Mouse (Mus musculus) liver (tissue): Measurements from ENCODE around the gene Apaf1.

Source experiments
- DNase-seq: peaks from one replicate; pipeline ENCODE4 v3.0.0-alpha.2; 2020; ENCODE audit warnings: mixed read lengths

Apaf1 gene

DNA sequence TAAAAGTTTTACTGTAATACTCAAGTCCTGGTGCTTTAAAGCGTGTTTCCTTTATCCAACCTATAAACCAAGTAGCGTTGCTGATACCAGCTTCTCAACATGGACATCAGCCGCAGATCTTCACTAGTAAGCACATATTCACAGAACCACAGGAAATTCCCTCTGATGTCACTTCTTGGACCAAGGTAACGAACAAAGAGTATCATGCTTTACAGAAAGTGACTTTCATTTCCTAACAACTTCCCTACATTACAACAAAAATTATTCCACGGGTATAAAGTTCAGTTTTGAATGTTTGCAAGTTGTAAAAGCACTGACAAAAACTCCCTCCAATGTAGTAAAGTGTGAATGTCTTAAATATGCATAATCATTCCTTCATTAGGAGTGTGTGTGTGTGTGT lies 2.0 kb downstream of the Apaf1 start:
- DNase-seq: no peak

DNA sequence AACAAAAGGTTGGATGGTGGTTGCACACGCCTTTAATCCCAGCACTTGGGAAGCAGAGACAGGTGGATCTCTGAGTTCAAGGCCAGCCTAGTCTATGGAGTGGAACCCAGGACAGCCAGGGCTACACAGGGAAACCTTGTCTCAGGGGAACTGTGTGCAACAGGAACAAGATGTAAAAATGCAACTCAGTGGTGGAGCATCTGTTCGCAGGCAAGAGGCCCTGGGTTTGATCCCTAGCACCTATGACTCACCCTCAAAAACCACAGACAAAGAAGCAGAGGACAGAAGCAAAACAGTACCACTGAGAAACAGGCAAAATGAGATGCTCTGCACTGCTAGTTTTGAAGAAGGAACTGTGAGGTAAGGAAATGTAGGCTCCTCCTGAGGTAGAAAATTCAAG lies 5.9 kb downstream of the Apaf1 start:
- DNase-seq: no peak

DNA sequence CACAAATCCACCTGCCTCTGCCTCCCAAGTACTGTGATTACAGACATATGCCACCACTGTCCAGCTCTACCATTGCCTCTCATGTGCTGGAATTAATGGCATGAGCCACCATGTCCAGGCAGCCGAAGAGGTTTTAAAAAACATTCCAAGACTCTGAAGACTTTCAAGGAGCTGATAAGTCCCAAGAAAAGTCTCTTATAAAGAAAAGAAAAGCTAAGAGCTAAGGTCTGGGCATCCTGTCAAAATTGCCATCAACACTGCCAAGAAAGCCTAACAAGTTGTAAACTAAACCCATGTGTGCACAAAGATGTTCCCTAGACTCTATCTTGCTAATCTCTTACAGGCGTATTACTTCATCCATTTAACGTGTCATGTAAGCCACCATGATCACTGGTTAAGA lies 9.2 kb downstream of the Apaf1 start:
- DNase-seq: no peak

DNA sequence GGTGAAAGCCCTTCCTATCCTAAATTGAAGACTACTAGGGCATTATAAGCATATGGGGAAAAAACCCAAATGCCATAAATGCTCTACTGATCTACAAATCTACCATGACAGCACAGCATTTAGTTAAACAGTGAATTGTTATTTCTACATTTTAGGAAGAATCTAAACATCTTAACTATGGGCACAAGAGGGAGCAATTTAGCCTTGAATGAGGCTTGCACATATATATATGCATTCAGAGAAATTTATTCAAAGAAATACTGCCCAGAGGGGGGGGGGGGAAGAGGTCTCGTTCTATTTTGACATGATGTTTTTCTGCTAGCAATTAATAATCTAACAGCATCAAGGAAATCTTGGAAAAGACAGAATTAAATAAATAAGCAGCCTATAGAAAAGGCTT lies 10.8 kb downstream of the Apaf1 start:
- DNase-seq: no peak

DNA sequence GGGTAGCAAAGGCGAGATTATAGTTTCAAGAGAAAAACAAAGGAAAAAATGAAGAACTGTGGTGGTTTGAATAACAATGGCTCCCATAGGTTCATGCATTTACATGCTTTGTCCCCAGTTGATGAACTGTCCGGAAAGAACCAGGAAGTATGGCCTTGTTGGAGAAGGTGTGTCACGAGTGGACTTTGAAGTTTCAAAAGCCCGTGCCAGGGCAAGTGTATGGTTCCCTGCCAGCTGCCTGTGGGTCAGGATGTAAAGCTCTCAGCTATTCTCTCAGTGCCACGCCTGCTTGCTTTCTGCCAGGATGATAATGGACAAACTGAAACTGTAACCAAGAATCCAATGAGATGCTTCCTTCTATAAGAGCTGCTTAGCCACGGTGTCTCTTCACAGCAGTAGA lies 20.2 kb downstream of the Apaf1 start:
- DNase-seq: no peak

DNA sequence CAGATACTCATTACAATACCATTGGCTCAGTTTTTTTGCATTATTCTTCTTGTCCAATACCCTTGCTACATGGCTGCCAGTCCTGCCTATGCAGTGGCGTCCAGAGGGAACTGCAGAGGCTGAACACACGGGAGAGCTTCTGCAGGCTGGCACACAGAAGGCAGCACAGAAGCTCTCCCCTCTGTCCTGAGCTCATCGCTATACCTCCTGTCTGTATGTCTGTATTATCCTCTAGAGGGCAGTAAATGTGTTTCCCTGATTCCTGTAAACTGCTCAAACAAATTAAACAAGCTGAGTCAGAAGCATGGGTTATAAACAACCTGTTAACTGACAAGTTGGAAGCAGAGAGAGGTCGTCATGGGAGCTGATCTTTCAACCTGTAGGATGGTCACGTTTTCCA lies 21.8 kb downstream of the Apaf1 start:
- DNase-seq: no peak

DNA sequence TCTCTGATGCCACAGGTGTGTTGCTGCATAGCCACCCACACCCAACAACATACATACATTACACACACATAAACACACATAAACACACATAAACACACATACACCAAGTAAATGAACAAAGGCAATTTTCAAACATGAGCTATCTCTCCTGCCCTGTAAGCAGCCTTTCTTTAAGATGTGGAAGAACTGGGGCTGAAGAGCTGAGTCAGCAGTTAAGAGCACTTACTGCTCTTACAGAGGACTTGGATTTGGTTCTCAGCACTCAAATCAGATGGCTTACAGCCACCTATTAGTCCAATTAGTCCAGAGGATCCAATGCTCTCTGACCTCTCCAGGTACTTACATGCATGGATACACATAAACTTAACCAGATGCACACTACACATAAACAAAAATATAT lies 29.8 kb downstream of the Apaf1 start:
- DNase-seq: no peak

DNA sequence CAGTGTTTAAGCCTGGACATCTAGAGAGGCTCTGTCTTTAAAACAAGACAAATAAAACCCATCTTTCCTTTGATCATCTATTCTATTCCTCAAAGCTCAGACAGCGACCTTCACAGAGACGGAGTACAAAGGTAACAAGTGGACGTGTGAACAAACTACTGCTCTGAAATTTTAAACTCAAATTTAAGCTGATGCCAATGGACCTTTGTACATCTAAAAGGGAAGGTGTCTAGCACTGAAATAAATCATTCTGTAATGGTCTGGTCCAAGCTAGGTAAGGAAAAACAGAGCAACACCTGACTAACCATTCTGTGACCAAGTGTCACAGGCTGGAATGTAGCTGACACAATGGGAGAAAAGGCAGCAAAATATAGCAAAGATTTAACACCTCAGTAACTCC lies 31.4 kb downstream of the Apaf1 start:
- no peak for DNase-seq

DNA sequence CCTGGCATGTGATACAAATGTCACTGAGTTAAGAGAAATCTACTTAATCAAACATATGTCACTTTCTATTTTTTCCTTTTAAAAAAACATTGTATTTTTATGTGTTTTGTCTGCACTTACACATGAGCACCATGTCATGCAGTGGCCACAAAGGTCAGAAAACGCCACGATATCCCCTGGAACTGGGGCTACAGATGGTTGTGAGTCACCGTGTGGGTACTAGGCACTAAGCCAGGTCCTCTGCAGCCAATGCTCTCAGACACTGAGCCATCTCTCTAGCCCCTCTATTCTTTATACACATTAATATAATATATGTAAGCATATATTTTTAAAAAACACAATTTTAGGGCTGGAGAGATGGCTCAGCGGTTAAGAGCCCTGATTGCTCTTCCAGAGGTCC lies 32.9 kb downstream of the Apaf1 start:
- DNase-seq: no peak

DNA sequence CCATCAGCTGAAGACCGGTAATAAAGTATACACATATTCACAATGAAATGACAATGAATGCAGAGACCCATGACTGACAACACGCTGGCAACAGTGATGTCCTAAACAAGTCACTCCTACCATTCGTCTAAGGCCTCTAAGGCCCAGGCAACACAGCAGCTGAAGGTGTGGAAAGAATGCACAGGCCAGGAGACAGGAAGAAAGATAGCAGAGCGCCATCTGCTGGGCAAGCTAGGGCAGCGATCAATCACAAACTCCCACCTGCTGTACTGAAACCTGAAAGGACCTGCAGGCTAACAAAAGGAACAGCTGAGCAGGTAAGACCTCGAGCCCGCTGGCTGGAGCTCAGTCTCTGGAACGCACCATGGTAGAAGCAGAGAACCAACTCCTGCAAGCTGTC lies 48.6 kb downstream of the Apaf1 start:
- DNase-seq: peak; percentile 60

DNA sequence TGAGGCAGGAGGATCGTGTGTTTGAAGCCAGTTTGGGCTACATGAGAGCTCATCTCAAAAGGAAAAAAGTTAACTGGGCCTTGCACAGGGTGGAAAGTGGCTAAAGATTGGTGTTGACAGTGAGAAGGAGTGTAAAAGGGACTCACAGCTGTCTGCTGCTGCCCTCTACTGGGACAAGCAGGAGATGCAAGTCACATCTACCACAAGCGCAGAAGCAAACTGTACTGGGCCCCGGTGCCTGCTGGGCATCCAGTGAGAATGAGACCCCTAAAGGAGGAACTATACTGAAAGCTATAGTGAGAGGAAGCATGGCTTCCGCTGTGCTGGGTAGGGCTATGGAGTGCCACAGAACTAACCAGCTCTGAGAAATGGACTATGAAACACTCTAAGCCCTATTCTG lies 50.2 kb downstream of the Apaf1 start:
- peak; percentile 75 for DNase-seq

DNA sequence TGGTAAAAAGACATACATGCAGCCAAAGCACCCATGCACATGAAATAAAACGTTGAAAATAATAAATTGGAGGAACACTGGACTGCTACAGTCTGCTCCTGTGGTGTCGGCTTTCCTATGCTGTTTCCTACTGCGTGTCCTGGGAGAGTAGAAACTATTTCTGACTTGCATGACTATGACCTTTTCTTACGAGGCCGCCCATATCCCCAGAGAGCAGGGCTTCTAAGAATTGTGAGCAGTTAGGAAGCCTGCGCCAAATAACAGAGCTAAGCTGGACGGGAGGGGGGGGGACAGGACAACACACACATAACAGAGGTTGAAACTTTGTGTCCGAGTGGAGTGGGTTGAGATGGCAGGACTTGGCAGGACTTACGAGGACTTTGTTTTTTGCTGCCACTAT lies 51.4 kb downstream of the Apaf1 start:
- DNase-seq: no peak

DNA sequence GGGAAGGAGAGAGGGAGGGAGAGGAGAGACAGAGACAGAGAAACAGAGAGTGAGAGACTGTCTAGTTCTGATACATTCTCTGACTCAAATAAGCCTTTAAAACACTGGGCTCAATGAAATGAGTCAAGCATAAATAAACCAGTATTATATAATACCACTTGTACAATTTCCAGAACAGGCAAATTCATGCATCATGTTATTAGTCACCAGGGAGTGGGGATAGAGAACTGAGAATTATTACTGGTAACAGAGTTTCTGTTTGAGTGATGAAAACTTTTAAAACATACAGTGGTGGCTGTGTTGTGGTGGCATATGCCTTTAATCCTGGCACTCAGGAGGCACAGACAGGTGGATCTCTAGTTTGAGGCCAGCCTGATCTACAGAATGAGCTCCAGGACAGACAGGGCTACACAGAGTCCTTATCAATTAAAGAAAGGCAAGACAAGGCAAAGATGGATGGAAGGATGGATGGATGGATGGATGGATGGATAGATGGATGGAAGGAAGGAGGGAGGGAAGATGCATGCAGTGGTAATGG lies 53.5 kb downstream of the Apaf1 start:
- no peak for DNase-seq

DNA sequence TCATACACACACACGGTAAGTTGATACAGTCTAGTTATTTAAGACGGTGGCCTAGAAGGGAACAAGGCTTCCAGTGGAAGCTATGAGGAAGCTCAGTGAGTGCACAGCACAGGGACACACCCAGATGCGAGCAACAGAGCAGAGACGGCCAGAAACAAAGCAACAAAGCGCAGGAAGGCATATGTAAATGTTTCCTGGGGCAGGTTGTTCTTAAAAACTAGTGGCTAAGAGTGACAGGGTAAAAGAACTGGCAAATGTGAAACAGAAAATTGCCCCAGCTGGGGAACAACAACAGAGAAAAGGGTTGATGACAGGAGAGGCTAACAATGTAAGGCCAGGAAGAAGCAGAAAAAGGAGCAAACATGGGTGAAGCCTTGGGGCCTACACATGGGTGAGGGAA lies 54.6 kb downstream of the Apaf1 start:
- DNase-seq: no peak

DNA sequence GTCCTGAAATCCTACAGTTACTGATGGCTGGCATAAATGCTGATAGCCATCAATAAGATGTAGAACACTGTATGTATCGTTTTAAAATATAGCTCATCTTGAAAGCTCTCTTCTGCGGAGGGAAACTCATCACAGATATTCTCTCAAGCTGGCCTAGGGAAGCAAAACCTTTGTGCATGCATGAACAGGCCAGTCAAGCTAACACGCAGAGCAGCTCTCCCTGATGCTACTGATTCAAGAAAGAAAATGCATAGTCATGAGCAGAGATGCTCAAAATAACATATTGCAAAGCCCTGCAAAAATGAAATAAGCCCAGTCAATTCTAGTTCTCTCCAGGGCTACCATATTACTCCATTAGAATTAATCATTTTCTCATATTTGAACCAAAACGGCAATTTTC lies 55.1 kb downstream of the Apaf1 start:
- no peak for DNase-seq

DNA sequence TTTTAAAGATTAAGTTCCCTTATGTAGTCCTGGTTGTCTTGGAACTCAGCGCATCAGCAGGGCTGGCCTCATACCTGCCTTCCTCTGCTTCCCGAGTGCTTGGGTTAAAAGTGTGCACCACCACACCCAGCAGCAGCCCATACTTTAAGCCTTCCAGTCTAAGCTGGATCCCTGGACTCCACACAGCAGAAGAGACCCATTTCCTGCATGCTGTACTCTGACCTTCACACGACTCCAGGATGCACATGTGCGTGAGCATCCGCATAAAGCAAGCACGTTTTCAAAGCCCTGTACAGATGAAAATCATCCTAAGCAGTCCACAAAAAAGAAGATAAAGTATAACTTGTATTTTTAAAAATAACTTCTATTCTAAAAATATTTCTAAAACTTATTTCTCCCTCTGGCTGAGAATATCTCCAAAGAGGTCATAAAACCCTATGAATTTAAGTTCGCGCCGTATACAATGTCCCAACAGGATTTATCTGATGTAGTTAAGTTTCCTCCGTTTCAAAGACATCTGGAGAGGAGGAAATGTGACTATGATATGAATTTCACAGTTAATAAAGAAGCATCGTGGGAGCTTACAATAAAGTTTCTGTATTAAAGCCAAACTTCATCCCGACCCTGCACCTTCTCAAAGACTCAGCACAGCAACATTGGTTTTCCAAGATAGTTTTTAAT lies 76.6 kb downstream of the Apaf1 start:
- no peak for DNase-seq

DNA sequence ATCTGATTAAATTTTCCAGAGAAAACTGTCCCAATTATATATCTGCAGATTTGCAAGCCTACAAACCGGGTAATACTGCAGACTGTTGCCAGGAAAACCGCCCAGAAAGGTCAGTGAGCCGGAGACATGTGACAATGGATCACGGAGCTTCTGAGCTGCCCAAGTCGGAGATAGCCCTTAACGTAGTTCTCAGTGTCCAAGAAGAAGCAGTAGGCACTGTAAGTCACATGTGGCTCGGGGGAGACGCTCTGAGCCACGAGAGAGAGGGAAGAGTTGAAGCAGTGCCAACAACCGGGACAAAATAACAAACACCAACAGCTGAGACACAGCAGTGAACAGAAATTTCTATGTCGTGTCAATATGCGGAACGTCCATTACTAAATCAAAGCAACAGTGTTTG lies 81.1 kb downstream of the Apaf1 start:
- DNase-seq: no peak

DNA sequence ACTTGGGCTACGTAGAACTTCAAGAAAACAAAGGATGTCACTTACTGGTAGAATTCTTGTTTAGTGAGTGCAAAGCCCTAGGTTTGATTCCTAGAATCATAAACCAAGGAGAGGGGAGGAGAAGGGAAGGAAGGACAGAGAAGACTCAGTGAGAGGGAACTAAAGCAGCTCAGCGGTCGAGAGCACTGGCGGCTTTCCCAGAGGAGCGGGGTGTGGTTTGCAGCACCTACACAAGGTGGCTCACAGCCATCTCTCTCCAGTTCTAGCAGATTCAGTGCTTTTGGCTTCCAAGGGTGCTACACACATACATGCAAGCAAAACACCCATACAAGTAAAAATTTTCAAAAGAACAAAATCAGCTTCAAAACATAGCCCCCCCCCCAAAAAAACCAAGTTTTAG lies 82.7 kb downstream of the Apaf1 start:
- no peak for DNase-seq

DNA sequence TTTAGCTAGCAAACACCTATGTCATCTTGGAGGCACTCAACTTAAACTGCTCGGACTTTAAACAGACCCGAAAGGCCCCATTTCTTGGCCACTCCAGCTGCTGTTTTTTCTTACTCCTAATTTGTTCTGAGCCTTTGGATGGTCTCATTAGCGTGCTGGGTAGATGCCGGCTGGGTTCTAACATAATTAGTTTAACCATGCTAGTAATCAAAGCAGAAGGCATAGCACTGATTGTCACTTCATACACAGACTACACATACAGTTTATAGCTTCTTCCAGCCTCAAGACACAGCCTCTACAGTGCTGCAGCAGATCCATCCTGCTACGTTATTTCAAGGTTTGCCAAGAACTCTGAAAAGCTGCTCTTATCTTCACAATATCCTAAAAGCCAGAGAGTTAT lies 88.7 kb downstream of the Apaf1 start:
- no peak for DNase-seq

DNA sequence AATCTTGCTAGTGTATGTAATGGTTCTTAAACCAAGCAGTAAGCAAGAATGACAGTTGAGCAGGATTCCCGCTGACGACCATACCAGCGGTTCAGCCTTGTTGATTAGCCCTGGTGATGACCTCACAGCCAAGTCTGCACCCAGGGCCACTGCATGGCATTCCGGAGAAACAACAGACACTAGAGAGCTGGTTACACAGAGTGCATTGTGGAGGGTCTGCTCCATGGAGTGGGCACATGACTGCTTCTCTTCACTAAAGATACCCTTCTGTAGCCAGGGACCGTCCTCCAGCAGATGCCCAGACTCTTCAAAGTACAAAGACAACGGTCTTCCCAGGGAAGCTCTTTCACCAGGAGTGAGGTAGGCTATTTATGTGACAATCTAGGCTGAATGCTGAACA lies 90.3 kb downstream of the Apaf1 start:
- no peak for DNase-seq

DNA sequence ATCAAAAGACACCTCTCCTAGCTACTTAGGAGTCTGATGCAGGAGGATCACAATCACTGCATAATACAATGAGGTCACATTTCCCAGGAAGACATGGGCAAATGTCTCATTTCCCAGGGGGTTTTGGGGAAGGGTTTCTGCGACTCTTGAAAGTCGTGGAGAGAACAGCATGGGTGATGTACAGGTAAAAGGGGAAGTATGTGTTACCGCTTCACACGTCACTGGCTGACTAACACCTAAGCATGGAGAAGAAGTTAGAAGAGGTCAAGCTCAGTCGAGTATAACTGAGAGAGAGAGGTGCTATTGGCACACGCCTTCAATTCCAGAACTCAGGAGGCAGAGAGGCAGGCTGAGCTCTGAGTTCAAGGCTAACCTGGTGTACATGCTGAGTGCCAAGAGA lies 92.2 kb downstream of the Apaf1 start:
- DNase-seq: no peak

DNA sequence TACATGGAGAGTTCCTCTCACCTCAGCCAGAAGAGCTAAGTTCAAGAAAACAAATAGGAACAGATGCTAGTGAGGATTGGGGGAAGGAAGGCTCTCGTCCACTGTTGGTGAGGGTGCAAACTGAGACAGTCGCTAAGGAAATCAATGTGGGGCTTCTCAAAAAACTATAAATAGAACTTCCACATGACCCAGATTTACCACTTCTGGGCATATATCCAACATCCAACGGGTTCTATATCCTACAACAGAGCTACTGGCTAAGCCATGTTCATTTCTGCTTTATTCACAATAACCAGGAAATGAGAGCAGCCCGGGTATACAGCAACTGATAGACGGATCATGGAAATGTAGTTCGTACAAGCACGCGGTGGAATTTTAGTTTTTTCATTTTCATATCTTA lies 99.5 kb downstream of the Apaf1 start:
- no peak for DNase-seq

DNA sequence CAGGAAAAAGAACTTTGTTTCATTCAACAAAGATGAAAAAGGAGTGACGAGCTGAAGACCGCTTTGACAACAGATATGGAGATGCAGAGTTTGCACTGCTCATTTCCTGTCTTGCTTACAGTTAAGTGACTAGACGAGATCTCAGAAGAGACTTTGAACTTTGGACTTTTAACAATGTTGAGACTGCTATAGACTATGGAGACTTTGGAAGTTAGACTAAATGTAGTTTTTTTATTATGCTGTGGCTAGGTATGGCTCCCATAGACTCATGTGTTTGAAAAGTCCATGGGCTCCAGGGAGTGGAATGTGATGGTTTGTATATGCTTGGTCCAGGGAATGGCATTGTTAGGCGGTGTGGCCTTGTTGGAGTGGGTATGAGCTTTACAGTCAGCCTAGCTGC lies 100.8 kb downstream of the Apaf1 start:
- DNase-seq: no peak

DNA sequence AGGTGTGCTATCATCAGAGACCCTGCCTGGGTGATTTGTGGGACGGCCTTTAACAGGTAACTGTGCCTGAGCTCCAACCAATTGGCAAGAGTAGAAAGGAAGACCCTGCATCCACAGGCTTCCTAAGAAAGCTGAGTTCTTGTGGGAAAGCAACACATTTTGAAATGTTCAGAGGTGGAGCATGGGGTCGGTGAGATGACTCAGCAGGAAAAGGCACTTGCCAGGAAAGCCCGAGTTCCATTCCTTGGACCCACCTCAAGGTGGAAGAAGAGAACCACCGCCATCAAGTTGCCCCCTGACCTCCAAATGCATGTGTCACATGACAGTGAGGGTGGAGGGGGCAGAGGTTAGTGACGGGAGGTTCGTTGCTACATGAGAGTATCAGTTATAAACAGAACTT lies 108.1 kb downstream of the Apaf1 start:
- DNase-seq: no peak

DNA sequence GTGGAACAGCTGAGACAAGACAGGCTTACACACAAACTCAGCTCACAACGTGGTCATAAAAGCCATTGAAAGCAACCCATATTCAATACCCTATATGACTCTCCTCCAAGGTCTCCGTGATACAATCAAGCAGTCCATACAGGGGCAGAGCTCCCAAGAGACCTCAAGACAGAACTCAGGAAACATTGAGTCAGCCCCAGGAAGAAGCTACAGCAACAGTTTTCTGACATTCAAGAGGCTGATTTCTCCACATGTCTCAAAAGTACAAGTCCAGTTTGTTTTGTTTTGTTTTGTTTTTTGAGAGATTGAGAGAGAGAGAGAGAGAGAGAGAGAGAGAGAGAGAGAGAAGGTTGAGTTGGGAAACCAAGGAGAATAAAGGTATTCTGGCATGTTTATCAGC lies 108.5 kb downstream of the Apaf1 start:
- no peak for DNase-seq

DNA sequence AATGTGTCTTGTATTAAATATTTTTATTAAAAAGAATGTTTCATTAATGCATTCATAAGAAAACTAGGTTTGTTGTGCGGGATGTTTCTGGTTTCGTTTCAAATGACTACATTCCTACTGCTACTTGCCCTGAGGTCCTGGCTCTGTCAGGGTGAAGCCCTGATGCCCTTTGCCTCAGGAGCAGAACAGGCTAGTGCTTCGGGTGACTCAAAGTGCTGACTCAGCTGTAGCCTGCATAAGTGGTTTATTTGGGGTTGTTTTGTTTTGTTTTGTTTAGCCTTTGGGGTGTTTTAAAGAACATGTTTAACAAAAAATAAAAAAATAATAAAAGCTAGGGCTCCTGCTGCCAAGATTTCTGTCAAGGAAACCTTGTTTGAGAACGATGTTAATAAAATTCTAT lies 112.0 kb downstream of the Apaf1 start:
- DNase-seq: no peak
